Mouse (Mus musculus) left cerebral cortex, postnatal 14 days (tissue): ENCODE measurements around the gene Rnf41. TPM values are rescaled to one million over a fixed set of nuclear protein-coding genes. Genes with fewer than 3 reads are reported as not detected.

ENCODE experiments used
- DNase-seq, 2 experiments: peaks; one replicate each; pipeline ENCODE4 v3.0.0; 2021 to 2022; ENCODE audit warnings: low spot score in 2 of 2, mixed read lengths in 1 of 2
- intact Hi-C: fragments of 180-260 bp; cut with DNase I; formaldehyde crosslinking; loops from one replicate; pipeline ENCODE4 v1.15.1; 2025
- total RNA-seq, 2 experiments: library from RNA; stranded (reverse); gene quantifications; 2 replicates each; pipeline ENCODE4 v1.2.3; 2021

The Rnf41 gene
- total RNA-seq, 2 experiments from 2014 or later: 75.0 to 77.2 TPM

DNA sequence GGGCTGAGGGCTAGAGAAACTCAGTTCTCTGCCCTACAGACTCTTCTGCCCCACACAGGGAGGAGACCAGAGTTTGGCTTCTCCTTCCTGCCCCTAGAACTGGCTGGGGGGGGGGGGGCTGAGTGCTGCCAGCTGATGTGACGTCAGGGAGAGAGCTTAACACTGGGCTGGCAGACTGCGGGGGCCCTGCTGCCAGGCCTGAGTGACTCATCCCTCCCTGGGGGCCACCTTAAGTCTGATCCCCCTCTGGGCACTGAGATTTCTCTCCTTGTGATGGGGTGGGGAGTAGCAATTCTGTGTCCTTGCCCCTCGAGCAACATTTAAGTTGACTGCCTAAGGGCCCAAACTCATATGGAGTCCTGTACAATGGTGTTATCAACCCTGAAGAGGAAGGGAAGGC is 33.0 kb upstream of the Rnf41 start:
- no peak for DNase-seq
- intact Hi-C loops: loop anchor here (10.0 kb wide), 1 partner anchor 166 kb away; the partner anchor contains the start of genes Rpl41 and Zc3h10

DNA sequence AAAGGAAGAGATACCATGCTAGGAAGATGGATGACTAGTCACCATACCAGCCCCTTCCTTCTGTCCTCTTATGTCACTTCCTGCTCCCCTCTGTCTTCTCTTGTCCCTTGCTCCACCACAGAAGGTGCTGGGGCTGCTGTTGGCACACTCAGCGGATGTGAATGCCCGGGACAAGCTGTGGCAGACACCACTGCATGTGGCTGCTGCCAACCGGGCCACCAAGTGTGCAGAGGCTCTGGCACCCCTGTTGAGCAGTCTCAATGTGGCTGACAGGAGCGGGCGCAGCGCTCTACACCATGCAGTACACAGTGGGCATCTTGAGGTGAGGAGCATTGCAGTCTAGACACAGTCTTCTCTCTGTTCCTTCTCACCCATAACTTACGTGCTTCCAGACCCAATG is 32.2 kb upstream of the Rnf41 start:
- intact Hi-C loops: loop anchor here (10.0 kb wide), 1 partner anchor 166 kb away; the partner anchor contains the start of genes Rpl41 and Zc3h10
- no peak for DNase-seq

DNA sequence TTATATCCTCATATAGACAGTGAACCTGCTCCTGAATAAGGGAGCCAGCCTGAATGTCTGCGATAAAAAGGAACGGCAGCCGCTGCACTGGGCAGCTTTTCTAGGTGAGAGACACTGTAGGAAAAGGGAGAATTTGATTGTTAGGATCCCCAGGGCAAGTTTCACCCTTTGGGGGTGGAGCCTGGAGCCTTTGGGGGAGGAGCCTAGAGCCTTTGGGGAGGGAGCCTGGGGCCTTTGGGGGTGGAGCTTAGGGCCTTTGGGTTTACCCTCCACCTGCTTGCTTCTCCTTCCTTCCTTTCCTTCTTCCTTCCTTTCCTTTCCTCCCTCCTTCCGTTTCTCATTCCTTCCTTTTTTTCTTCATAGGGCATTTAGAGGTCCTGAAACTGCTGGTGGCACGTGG is 30.9 kb upstream of the Rnf41 start:
- intact Hi-C loops: no loop called here
- no peak for DNase-seq

DNA sequence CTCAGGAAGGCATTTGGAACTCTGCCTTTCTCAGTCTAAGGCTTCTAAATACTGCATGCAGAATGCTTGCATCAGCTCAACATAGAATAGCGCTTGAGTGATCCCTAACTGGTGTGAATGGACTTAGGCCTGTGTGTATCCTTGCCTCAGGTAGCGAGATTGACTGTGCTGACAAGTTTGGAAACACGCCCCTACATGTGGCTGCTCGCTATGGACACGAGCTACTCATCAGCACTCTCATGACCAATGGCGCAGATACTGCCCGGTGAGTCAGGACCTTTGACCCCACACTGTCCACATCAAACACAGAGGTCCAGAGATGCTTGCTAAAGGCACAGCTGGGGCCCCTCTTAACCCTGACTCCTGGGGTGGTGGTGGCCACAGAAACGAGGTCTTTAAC is 29.0 kb upstream of the Rnf41 start:
- intact Hi-C loops: no loop called here
- no peak for DNase-seq

DNA sequence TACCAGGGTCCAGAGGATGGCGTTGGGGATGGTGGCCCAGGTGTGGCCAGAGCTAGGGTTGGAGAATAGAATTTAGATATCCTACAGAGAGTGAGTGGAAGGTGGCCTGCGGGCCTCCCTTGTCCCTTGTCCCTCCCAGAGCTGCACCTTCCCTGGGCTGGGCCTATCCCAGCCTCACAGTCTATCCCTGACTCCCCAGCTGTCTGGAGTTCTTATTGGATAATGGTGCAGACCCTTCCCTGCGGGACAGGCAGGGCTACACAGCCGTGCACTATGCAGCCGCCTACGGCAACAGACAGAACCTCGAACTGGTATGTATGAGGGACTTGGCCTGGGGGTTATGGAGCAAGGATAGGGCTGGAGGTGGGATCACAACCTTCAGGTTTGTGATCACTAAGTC is 25.6 kb upstream of the Rnf41 start:
- intact Hi-C loops: no loop called here
- DNase-seq: no peak

DNA sequence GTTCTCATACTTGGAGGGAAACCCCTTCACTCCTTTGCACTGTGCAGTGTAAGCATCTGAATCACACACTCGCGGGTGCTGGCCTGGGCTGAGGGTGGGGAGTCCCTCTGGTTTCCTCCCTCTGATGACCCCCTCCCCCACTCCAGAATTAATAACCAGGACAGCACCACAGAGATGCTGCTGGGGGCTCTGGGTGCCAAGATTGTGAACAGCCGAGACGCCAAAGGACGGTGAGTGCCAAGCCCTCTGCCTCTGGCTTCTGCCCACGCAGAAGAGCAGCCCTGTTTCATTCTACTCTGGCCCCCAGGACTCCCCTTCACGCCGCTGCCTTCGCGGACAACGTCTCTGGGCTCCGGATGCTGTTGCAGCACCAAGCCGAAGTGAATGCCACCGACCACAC is 22.5 kb upstream of the Rnf41 start:
- intact Hi-C loops: no loop called here
- DNase-seq: no peak

DNA sequence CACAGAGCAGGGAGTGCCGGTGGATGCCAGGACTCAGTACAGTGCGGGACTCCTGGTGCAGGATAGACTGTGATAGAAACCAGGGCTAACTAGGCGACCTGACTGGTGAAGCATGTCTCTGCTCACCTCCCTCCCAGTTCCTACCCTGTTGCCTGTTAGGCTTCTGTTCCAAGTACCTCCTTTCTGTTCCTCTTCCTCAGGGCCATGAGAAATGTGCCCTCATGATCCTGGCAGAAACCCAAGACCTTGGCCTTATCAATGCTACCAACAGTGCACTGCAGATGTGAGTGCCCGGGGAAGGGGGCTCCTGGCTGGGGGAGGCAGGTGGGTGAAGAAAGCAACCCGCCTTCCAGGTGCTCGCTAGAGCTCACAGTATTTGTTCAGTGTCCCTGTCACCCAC is 21.9 kb upstream of the Rnf41 start:
- intact Hi-C loops: no loop called here
- no peak for DNase-seq

DNA sequence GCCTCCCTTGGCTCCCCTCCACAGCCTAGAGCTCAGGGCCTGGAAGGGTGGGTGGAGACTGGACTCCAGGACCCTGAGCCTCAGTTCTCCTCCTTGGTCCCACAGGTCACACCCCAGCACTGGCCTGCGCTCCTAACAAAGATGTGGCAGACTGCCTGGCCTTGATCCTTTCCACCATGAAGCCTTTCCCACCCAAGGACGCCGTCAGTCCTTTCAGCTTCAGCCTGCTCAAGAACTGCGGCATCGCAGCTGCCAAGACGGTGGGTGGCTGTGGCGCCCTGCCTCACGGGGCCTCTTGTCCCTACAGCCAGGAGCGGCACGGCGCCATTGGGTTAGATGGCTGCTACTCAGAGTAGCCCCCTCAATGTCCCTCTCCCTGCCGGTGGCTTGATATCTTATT is 21.1 kb upstream of the Rnf41 start:
- no peak for DNase-seq
- intact Hi-C loops: no loop called here

DNA sequence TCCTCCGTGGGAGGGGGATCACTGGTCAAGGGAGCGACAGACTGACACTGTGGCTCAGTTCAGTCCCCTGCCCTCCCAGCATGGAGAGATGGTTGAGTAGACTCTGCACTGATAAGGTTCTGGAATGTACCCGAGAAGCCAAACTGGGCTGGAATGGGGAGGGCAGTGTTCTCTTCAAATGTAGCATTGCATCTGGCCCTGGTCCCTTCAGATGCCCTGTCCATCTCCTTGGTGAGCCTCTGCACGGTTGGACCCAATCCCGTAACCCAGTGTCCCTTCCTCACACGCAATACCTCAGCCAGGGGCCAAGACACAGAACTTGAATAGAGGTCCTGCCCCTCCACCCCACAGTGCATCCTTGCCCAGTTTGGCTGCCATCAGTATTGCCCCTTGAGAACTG is 19.6 kb upstream of the Rnf41 start:
- no peak for DNase-seq
- intact Hi-C loops: no loop called here

DNA sequence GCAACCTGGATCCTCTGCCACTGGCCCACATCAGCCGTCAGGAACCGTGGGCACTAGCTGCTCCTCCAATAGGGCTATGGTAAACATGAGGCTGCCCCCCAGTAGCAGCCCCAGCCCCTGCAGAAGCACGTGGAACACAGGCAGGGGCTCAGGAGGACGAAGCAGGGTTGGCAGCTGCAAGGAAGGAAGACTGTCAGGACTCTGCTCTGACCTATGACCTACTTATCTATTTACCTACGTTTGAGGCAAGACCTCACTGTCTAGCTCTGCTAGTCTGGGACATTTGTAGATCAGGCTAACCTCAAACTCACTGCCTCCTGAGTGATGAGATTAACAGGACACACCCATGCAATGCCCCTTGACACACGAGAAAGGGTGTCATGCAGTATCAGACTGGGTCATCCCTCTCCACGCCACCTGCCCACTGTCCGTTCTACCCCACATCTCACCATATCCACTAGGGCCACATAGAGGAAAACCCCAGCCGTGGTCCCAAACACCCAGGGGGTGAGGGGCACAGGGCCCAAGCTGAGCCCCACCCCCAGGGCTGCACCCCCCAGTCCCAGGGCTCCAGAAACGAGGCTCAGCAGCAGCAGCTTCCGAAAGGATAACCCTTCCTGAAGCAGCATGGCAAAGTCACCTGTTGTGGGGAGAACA is 15.3 kb upstream of the Rnf41 start:
- intact Hi-C loops: no loop called here
- no peak for DNase-seq

DNA sequence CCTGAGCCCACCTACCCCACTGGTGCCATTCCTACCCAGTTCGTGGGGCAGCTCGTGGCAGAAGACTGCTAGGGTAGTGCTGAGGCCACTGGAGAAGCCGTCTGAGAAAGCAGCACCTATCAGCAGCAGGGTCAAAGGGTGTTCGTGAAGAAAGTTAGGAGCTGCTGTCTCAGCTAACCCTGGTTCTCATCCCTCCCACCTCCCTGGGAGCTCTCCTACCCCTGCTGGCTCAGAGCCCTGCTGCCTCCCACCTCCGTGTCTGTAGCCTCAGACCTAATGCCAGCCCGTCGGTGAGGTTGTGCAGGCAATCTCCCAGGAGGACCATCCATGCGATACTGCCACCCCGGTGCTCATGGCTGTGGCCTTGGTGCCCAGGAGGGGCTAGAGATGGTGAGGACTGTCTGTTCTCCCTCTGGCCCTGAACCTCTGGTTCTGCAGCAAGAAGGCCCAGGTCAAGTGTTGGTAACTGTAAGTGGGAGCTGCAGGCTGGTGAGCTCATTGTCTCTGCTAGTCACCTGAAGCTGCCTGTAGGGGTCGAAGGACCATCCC is 14.7 kb upstream of the Rnf41 start:
- no peak for DNase-seq
- intact Hi-C loops: no loop called here

DNA sequence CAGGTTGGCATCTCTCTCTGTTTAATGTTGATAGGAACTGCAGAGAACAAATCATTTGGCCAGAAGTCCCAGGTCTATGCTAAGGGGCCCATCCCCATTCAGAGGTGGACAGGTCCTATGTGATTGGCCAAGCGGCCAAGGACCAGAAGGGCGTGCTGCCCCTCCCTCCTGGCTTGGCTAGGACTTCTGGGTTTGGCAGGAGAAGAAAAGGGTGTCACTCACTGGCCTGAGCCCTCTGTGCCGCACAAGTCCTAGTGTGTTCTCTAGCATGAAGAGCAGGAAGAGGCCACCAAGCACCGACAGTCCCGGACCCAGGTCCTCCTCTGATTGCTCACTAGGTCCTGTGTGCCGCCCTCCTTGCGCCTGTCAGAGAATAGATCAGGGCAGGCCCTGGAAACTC is 14.0 kb upstream of the Rnf41 start:
- intact Hi-C loops: no loop called here
- DNase-seq: no peak

DNA sequence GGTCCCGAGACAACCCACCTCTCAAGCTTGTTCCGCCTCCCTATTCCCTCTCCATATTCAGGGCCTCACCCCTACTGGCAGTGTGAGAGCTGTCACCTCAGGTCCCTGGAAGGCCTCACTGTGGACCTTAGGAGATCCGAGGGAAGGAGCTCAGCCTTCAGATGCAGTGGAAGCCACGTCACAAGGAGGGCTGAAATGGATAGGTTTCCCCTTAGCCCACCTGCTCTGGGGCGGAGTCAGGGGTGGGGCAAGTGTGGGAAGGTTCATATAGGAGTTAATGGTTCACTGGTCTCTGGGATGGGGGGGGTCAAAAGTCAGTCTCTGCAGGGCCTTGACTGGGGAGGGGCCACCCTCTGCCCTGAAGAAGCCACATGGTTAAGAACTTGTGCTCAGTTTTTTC is 11.1 kb upstream of the Rnf41 start:
- DNase-seq: no peak
- intact Hi-C loops: no loop called here

DNA sequence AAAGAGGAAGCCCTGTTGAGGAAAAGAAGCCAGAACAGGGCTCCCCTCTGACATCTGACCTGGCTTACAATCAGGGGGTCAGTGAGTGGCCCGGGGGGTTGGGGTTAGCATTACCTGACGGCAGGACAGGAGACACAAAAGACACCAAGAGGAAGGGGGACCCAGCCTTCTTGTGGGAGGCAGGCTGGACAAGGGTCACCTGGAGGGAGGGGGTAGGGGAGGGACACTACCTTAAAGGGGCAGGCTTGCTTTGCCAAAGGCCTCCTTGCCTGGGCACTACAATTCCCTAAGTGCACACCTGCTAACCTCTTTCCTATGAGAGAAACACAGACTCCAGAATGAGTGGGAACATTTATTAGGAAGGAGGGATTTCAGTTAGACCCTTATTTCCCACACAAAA is 10.4 kb upstream of the Rnf41 start, which contains the start of gene Slc39a5:
Gene Slc39a5 (minus strand): TSS at position 174 of the 400 bp plus-strand sequence.
- intact Hi-C loops: no loop called here
- no peak for DNase-seq

DNA sequence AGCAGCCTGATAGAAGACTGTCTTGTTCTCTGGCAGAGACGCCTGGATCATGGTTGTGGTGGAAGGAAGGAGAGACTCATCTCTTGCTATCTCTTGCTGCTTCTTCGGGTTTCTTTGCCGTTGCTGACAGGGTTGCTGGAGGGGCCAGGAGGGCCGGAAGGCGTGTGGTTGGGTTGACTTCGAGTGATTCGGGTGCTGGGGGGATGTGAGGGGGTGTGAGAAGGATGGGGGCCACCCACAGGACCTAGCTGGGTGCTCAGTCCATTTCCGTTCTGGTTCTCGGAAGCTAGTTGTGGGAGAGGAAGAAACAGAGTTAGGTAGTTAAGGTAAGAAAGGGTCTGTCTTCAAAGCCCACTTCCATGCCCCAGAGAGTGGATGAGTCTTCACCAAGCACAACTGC is 9.8 kb upstream of the Rnf41 start:
- DNase-seq: no peak
- intact Hi-C loops: no loop called here

DNA sequence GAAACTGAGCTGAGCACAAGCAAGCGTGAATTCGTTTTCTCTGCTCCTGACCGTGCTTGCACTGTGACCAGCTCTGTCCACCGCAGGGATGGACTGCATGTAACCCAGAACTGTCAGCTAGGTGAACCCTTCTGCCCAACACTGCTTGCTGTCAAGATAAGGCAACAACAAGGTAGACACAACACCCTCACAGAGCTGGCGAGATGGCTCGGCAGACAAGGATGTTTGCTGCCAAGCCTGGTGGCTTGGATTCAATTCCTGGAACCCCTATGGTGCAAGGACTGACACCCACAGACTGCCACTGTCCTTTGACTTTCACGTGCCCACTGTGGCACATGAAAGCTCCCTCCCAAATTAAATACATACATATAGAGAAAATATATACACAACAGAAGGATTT is 7.5 kb upstream of the Rnf41 start:
- intact Hi-C loops: no loop called here

DNA sequence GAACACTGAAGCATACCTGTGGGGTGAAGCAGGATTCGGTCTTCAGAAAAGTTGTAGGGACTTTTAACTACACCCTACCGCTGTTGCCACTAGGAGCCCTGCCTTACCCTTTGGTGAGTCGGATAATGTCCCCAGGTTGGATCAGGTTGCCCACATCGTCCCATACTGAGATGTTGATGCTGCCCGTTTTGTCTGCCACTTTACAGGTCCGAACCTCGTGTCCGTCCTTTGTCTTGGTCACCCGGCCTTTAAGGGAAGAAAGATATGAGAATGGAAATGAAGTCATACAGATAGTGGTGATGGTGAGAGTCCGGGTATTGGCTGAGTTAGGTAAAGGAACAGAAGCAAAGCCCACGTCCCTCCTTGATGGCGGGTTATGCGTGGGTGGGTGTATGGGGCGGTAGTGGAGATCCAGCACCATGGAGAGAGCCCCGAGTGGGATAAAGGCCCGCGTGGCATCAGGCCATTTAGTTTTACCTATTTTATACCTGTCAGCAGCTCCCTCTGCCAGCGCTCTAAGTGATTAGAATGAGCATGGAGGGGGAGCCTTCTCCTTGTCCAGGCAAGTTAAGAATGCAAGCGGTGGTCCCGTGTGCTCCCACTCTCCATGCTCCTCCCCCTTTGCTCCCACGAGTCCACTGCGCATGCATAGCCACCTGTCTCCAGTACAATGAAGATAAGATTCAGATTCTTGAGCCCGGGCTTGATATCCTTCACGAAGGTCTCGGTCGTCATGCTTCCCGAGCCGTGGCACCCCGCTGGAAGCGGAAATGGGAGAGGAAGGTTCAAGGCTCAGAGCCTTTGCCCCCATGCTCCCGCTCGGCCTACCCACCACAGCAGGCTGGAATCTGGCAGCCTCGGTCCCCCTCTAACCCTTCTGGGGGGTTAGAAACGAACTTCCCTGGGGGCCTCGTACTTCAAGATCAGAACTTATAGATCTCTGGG is 2.6 kb upstream of the Rnf41 start:
- peak; percentile 54 to 62 for DNase-seq
- intact Hi-C loops: no loop called here

More for the DNA sequence above, 7.5 kb upstream of the Rnf41 start:
- no peak for DNase-seq

DNA sequence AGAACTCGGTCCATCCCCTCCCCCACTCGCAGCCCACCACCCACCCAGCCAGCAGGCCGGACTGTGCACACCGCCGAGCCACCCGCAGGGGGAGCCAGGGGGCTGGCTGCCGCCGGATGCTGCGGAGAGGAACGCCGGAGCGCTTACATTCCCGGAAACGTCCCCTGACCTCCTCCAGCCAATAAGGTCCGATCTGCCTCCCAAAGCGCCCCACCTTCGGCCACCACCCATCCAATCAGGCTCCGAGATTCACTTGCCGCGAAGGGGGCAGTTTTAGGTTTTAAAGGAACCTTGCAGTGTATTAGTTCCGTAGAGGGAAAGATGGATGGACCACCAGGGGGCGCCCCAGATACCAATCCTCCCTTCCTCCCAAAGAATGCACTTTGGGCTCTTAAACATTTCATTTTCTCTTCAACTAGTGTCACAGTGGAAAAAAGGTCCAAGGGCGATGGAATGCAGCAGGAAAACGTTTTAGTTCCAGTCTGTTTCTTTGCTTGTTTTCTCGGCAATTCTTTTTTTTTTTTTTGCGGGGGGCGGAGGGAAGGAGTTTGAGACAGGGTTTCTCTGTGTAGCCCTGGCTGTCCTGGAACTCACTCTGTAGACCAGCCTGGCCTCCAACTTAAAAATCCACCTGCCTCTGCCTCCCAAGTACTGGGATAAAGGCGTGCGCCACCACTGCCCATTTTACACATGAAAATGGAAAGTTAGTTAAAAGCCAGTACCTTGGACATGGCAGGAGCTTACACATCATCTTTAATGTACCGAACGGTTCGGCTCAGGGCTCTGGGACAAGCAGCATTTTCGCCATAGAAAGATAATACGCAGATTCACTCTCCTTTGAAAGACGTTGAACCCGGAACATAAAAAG is 1.5 kb upstream of the Rnf41 start:
- DNase-seq: peak; percentile 98 to 99
- intact Hi-C loops: loop anchor here (2.0 kb wide), 1 partner anchor 49 kb away; the partner anchor contains the start of gene Smarcc2

DNA sequence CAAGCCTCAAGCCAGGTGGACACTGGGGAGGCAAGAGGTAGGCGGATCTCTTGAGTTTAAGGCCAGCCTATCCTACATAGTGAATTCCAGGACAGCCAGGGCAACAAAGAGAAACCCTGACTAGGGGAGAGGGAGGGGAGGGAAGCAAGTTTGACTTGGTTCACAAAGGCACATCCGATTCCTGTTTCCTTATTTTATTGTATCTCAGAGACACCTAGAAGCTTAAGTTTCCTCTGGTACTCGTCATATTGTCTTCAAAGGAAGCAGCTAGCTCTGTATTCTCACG is 954 bp upstream of the Rnf41 start:
- intact Hi-C loops: loop anchor here (2.0 kb wide), 1 partner anchor 48 kb away; the partner anchor contains the start of gene Smarcc2
- DNase-seq: no peak

DNA sequence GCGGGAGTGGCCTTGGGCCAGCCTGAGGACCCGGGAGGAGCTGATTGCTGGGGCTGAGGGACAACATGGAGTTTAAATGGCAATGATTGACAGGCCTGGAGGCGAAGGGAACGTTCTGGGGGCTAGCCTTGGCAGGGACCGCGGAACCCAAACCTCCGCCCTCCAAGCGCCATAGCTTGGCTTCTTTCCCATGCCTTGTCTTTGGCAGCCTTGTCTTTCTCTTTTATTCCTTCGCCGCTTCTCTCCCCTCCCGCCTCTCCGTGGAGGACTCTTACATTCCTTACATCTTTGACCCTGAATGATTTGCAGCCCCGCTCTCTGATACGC is 561 bp downstream of the Rnf41 start:
- peak; percentile 35 to 37 for DNase-seq
- intact Hi-C loops: no loop called here
